ENCODE assay signal across 8 mouse cellular contexts in the genomic region with DNA sequence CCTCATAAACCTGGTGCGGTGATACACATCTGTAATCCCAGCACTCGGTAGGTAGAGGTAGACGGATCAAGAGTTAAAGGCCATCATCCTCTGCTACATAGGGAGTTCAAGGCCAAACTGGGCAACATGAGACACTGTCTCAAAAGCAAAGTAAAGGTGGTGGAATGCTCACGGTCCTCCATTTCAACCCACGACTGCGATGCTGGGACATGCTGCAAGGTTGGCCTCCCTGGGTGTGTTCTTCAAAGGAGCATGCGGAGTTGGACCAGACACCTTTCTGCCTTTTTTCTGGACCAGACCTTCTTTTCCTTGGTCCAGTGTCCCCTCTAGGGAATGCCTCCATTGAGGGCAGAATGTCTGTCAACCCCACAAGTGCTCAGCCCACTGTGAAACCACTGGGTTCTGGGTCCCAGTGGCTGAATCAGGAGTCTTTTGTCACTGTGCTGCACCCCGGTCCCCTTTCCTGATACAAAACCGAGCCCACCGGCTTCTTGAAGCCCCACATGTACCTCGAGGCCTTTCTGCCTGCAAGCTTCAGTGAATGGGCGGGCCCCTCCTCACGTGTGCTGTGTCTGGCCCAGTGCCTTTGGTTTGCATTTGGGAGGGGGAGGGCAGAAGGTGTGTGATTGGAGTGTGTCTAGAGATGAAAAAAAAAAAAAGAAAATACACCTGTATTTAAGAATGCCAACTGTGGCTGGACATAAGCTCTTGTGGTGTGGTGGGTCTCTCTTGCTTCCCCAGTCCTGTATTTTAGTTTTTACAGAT. TPM values are rescaled to one million over a fixed set of nuclear protein-coding genes. Genes with fewer than 3 reads are reported as not detected.
DNase-seq lines count a peak whose midpoint lies in the region; ATAC-seq and TF ChIP-seq lines count a peak whose summit lies in the region.
"Had no signal": no experiment of that assay in that cellular context is flagged by ENCODE, and none has a peak within 500 bp of the region (broad histone marks: within the 10 kb centered on the region; RNA-seq: fewer than 3 reads in every experiment).

No protein-coding gene starts in this region.

- H3K4me2 ChIP-seq in liver, embryonic 12.5 days, result 0 out of 2 replicates have a peak overlapping the region, but pooled peaks have one; percentile 88

- no peak overlapping the region for H3K4me3 ChIP-seq in kidney, adult 2 months (ENCODE audit: insufficient read depth, low read depth, low read length)
- 0 out of 2 replicates have a peak overlapping the region, but pooled peaks have one; percentile 13 for H3K4me3 ChIP-seq in E14TG2a.4 (replicated peaks; ENCODE audit: low read length)
- no peak overlapping the region for H3K4me3 ChIP-seq in liver, embryonic 12.5 days

- no peak for DNase-seq in kidney, adult 2 months
- no peak for DNase-seq in kidney, adult 18-20 months
- DNase-seq in NIH3T3 (ENCODE audit: low read depth), result peak; percentile 38
- DNase-seq in gastrocnemius, postnatal 25 days, result no peak
- no peak for DNase-seq in layer of hippocampus, postnatal 10 days (ENCODE audit: low spot score in 2 of 2)
- DNase-seq: kidney, adult 8-10 months had no signal

- TF ChIP-seq POLR2A in kidney, adult 2 months (IDR thresholded peaks at IDR 0.05; ENCODE audit: low read depth, low read length), result no peak

- no peaks in the 10 kb centered on the region for H3K27me3 ChIP-seq in kidney, adult 2 months (replicated peaks; ENCODE audit: control insufficient read depth, insufficient read depth, low read length)
- H3K27me3 ChIP-seq in E14TG2a.4 (ENCODE audit: insufficient read depth, low read length), result no peaks in the 10 kb centered on the region
- no peaks in the 10 kb centered on the region for H3K27me3 ChIP-seq in liver, embryonic 12.5 days (replicated peaks)

- TF ChIP-seq CTCF in kidney, adult 2 months (conservative IDR thresholded peaks at IDR 0.05; ENCODE audit: insufficient read depth, insufficient read length, low read depth, low read length), result no peak
- no peak for TF ChIP-seq CTCF in E14TG2a.4 (conservative IDR thresholded peaks at IDR 0.05; ENCODE audit: low read length)

- peaks cover 11% of the 10 kb centered on the region for H3K36me3 ChIP-seq in kidney, adult 2 months (ENCODE audit: control insufficient read depth, insufficient read depth, low read length)
- H3K36me3 ChIP-seq in E14TG2a.4 (ENCODE audit: insufficient read depth, low read length), result peaks cover 80% of the 10 kb centered on the region
- peaks cover 50% of the 10 kb centered on the region for H3K36me3 ChIP-seq in liver, embryonic 12.5 days

- WGBS in kidney, adult 2 months, result 71% methylated on average over 13 of the region's 13 CpGs
- 77% methylated on average over 13 of the region's 13 CpGs for WGBS in liver, embryonic 12.5 days (ENCODE audit: insufficient replicate concordance)

- no peaks in the 10 kb centered on the region for H3K9me3 ChIP-seq in E14TG2a.4 (ENCODE audit: low read length)
- no peaks in the 10 kb centered on the region for H3K9me3 ChIP-seq in liver, embryonic 12.5 days (replicated peaks)

- no peak overlapping the region for H3K9ac ChIP-seq in liver, embryonic 12.5 days

- H3K27ac ChIP-seq in kidney, adult 2 months (ENCODE audit: insufficient read depth, low read depth, low read length), result peak overlapping the region; percentile 34; the same call in 1 of the 2 replicates
- H3K27ac ChIP-seq in liver, embryonic 12.5 days, result peak overlapping the region; percentile 96

- ATAC-seq in liver, embryonic 12.5 days, result no peak

- peaks cover 14% of the 10 kb centered on the region for H3K4me1 ChIP-seq in kidney, adult 2 months (ENCODE audit: control insufficient read depth, insufficient read depth, low read length)
- H3K4me1 ChIP-seq in E14TG2a.4 (replicated peaks; ENCODE audit: low read depth, low read length), result peaks cover 54% of the 10 kb centered on the region
- peaks cover 47% of the 10 kb centered on the region for H3K4me1 ChIP-seq in liver, embryonic 12.5 days

RNA-seq across cellular contexts. Expression of gene Ftl1, which starts 3.6 kb away (rescaled TPM):
- polyA plus RNA-seq in kidney, adult 2 months (2012; rRNA removed), result 6,932 and 8,155 TPM in 2 replicates
- polyA plus RNA-seq in liver, embryonic 12.5 days (2016; fragmentation: Nextera tagmentation; extraction: Ambion mirVana), result 7,751 and 8,218 TPM in 2 replicates
- 100 to 1,000 TPM; 125 to 149 TPM for total RNA-seq in gastrocnemius, postnatal 25 days (2021)
- 100 to 1,000 TPM; 429 to 433 TPM for total RNA-seq in layer of hippocampus, postnatal 10 days (2021)

RNA-seq across cellular contexts. Expression of gene Bax, which starts 10.6 kb away (rescaled TPM):
- polyA plus RNA-seq in kidney, adult 2 months (2012; rRNA removed), result 104 and 112 TPM in 2 replicates
- polyA plus RNA-seq in liver, embryonic 12.5 days (2016; fragmentation: Nextera tagmentation; extraction: Ambion mirVana), result 147 and 155 TPM in 2 replicates
- total RNA-seq in gastrocnemius, postnatal 25 days (2021), result 10 to 100 TPM; 15.6 to 16.9 TPM
- 100 to 1,000 TPM; 103 to 123 TPM for total RNA-seq in layer of hippocampus, postnatal 10 days (2021)

RNA-seq across cellular contexts. Expression of gene Ruvbl2, which starts 18.2 kb away (rescaled TPM):
- polyA plus RNA-seq in kidney, adult 2 months (2012; rRNA removed), result 36.3 and 42.7 TPM in 2 replicates
- polyA plus RNA-seq in liver, embryonic 12.5 days (2016; fragmentation: Nextera tagmentation; extraction: Ambion mirVana), result 135 and 141 TPM in 2 replicates
- total RNA-seq in gastrocnemius, postnatal 25 days (2021), result 10 to 100 TPM; 23.3 to 23.8 TPM
- total RNA-seq in layer of hippocampus, postnatal 10 days (2021), result 10 to 100 TPM; 44.5 to 44.9 TPM

RNA-seq across cellular contexts. Expression of gene Gys1, which starts 21.5 kb away (rescaled TPM):
- polyA plus RNA-seq in kidney, adult 2 months (2012; rRNA removed), result 57.4 and 61.2 TPM in 2 replicates
- polyA plus RNA-seq in liver, embryonic 12.5 days (2016; fragmentation: Nextera tagmentation; extraction: Ambion mirVana), result 8.6 and 10.2 TPM in 2 replicates
- 100 to 1,000 TPM; 243 to 327 TPM for total RNA-seq in gastrocnemius, postnatal 25 days (2021)
- total RNA-seq in layer of hippocampus, postnatal 10 days (2021), result 10 to 100 TPM; 18.9 to 20.9 TPM

RNA-seq across cellular contexts. Expression of gene Tulp2, which starts 25.6 kb away (rescaled TPM):
- polyA plus RNA-seq in kidney, adult 2 months (2012; rRNA removed), result 0.20 and 0.46 TPM in 2 replicates
- polyA plus RNA-seq in liver, embryonic 12.5 days (2016; fragmentation: Nextera tagmentation; extraction: Ambion mirVana), result 1.9 and 2.0 TPM in 2 replicates
- not detected for total RNA-seq in gastrocnemius, postnatal 25 days (2021)
- total RNA-seq in layer of hippocampus, postnatal 10 days (2021), result under 1 TPM in 1 of 2 experiments, not detected in 1; 0.23 TPM

Comparison
In these comparisons a context has a peak if more than half of its experiments do, and no peak if none do; other contexts are left out.
1. RNA of gene Bax, which starts 10.6 kb away (total RNA-seq): 103 to 123 TPM in layer of hippocampus, postnatal 10 days; 15.6 to 16.9 TPM in gastrocnemius, postnatal 25 days; every median in the first group is over 4 times any median in the second.